Mouse (Mus musculus) midbrain, embryonic 11.5 days (tissue): ENCODE measurements around the gene Lfng. TPM values are rescaled to one million over a fixed set of nuclear protein-coding genes. Genes with fewer than 3 reads are reported as not detected.

Experiments used
- ATAC-seq: fragments of 200-750 bp; cut with Nextera tagmentation; 2 replicates; pipeline ENCODE4 v1.8.0; 2017; ENCODE audit warnings: moderate TSS enrichment, moderate library complexity; ENCODE audit not compliant: low FRiP score
- DNase-seq: peaks from one replicate; pipeline ENCODE4 v3.0.0; 2015; ENCODE audit warnings: low spot score; ENCODE audit errors: missing footprints
- H3K27ac ChIP-seq: fragments of 300-500 bp; sonication (generic); 2 replicates; pipeline ENCODE4 v1.5.1; 2014; ENCODE audit warnings: low read depth, low read length
- H3K27me3 ChIP-seq: fragments of 300-500 bp; sonication (generic); 2 replicates; pipeline ENCODE4 v1.6.1; 2014; ENCODE audit warnings: mild to moderate bottlenecking, low read length, moderate library complexity, mixed read lengths; ENCODE audit not compliant: control insufficient read depth, insufficient read depth
- H3K36me3 ChIP-seq: fragments of 300-500 bp; sonication (generic); 2 replicates; pipeline ENCODE4 v1.6.1; 2014; ENCODE audit warnings: mild to moderate bottlenecking, low read length, moderate library complexity, mixed read lengths; ENCODE audit not compliant: control insufficient read depth, insufficient read depth
- H3K4me1 ChIP-seq: fragments of 300-500 bp; sonication (generic); 2 replicates; pipeline ENCODE4 v1.6.1; 2014; ENCODE audit warnings: low read length; ENCODE audit not compliant: control insufficient read depth, insufficient read depth
- H3K4me2 ChIP-seq: fragments of 300-500 bp; sonication (generic); 2 replicates; pipeline ENCODE4 v1.6.1; 2014; ENCODE audit warnings: mild to moderate bottlenecking, moderate library complexity
- H3K4me3 ChIP-seq: fragments of 300-500 bp; sonication (generic); 2 replicates; pipeline ENCODE4 v1.5.1; 2014; ENCODE audit warnings: low read depth, low read length
- H3K9ac ChIP-seq: fragments of 300-500 bp; sonication (generic); 2 replicates; pipeline ENCODE4 v1.6.1; 2014; ENCODE audit warnings: low read length
- H3K9me3 ChIP-seq: fragments of 300-500 bp; sonication (generic); 2 replicates; pipeline ENCODE4 v1.6.1; 2016; ENCODE audit warnings: low read length; ENCODE audit not compliant: control insufficient read depth
- WGBS: fragments of 180-500 bp; shearing (Covaris S2); extraction: QIAGEN DNeasy Blood & Tissue Kit; methylation state at CpG from one replicate; pipeline ENCODE4 v1.1.7; 2014; 5-methylcytosine and 5-hydroxymethylcytosine counted together
- polyA plus RNA-seq: library from polyadenylated mRNA; unstranded; fragments of >200 nt; fragmentation: Nextera tagmentation; extraction: Ambion mirVana; gene quantifications from 2 replicates; pipeline ENCODE4 v1.2.1, GENCODE M21; 2014

Gene Lfng
- 38.3 and 40.5 TPM in 2 replicates for polyA plus RNA-seq

- peak within 1 kb of the TSS; percentile 75 for H3K4me3 ChIP-seq
- H3K27me3 ChIP-seq: peaks cover 5% of the 10 kb centered on the region; the same call in 1 of the 2 replicates
- peak within 1 kb of the TSS; percentile 98 for H3K27ac ChIP-seq
- WGBS: under 1% methylated on average over 91 of the region's 91 CpGs
- ATAC-seq (peak; percentile 69), DNase-seq (peak; percentile 99)
- no peaks in the 10 kb centered on the region for H3K36me3 ChIP-seq
- peak within 1 kb of the TSS; percentile 94 for H3K9ac ChIP-seq
- no peaks in the 10 kb centered on the region for H3K9me3 ChIP-seq
- peak within 1 kb of the TSS; percentile 47 for H3K4me2 ChIP-seq
- H3K4me1 ChIP-seq: peaks cover 42% of the 10 kb centered on the region
Observed at GRCm38 (mm10) chr5:140607001-140607835, at the start of gene Lfng. Gene Lfng, plus strand, starts transcription at chr5:140607320.

DNA sequence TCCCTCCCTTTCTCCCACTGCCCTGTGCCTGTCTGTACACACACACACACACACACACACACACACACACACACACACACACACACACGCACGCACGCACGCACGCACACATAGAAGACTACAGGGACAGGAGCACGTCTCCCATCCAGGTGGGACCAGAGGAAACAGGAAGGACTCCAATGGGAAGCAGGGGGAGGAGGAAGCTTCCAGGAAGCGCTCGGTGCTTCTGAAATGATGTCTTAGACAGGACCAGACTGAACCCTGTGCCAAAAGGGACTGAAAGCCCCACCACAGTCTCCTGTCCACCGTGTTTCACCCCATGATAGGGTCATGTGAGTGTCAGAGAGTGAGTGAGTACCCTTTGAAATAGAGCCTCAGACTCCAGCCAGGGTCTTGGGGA lies 44.5 kb upstream of the Lfng start:
- Histone ChIP-seq H3K9ac (no peak overlapping the region), H3K9me3 (no peaks in the 10 kb centered on the region), H3K4me3 (no peak overlapping the region), H3K36me3 (no peaks in the 10 kb centered on the region), H3K4me2 (no peak overlapping the region), H3K27ac (no peak overlapping the region), H3K4me1 (peaks cover 18% of the 10 kb centered on the region), H3K27me3 (no peaks in the 10 kb centered on the region)
- DNase-seq: no peak
- 78% methylated on average over 9 of the region's 9 CpGs for WGBS
- no peak for ATAC-seq

DNA sequence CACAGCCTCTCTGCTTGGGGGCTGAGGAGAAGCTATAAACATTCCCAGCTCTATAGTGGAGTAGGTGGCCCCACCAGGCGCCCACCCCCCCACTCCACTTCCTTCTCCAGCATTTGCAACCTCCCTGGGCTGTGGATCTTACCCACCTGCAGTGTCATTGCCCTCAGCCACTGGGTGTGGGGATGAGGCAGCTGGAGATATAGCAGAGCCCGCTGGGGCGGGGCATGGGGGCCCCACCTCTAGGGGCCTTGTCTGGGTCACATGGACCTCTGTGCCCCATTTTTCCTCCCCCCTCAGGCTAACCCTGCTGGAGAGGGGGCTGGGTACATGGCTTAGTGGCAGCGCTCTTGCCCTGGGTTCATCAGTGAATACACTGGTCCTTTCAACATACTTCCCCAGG lies 42.2 kb upstream of the Lfng start, which contains the start of gene Grifin:
Gene Grifin, minus strand, starts transcription at position 176 of the 400 bp plus-strand sequence.
- H3K4me1 ChIP-seq: peaks cover 18% of the 10 kb centered on the region
- no peak within 1 kb of the TSS for H3K4me2 ChIP-seq
- H3K4me3 ChIP-seq: no peak within 1 kb of the TSS
- H3K27me3 ChIP-seq: no peaks in the 10 kb centered on the region
- WGBS: 78% methylated on average over 4 of the region's 4 CpGs
- DNase-seq (no peak), ATAC-seq (peak; percentile 12)
- no peaks in the 10 kb centered on the region for H3K9me3 ChIP-seq
- peak within 1 kb of the TSS; percentile 36; the same call in 1 of the 2 replicates for H3K9ac ChIP-seq
- H3K27ac ChIP-seq: no peak within 1 kb of the TSS; the same call in 1 of the 2 replicates
- no peaks in the 10 kb centered on the region for H3K36me3 ChIP-seq

DNA sequence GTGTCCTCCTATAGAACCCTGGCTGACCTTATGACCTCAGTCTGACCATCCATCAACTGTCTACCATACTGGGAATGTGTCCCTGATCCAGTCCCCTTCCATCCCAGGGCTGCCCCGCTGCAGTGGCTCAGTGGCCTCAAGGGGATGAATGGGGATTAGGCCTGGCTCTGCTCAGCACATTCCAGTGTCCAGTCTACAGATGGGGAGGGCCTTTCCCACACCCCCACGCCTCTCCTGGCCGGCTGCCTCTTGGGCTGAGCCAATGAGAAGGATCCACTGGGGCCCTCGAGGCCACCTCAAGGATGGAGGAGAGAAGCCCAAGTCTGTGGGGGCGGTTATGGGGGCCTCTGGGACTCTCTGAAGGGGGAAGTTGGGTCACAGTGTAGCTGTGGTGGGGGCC lies 41.7 kb upstream of the Lfng start:
- Histone ChIP-seq H3K4me1 (peaks cover 18% of the 10 kb centered on the region), H3K9ac (peak overlapping the region; percentile 36; the same call in 1 of the 2 replicates), H3K4me2 (no peak overlapping the region), H3K27me3 (no peaks in the 10 kb centered on the region), H3K4me3 (no peak overlapping the region), H3K9me3 (no peaks in the 10 kb centered on the region), H3K36me3 (no peaks in the 10 kb centered on the region), H3K27ac (no peak overlapping the region; the same call in 1 of the 2 replicates)
- ATAC-seq (peak; percentile 56), DNase-seq (no peak)
- 16% methylated on average over 5 of the region's 5 CpGs for WGBS

- peak; percentile 26 for ATAC-seq
- peak overlapping the region; percentile 36; the same call in 1 of the 2 replicates for H3K9ac ChIP-seq
- peak; percentile 93 for DNase-seq
- no peak overlapping the region for H3K4me2 ChIP-seq
- H3K4me3 ChIP-seq: no peak overlapping the region
- H3K36me3 ChIP-seq: no peaks in the 10 kb centered on the region
- H3K27me3 ChIP-seq: no peaks in the 10 kb centered on the region
- H3K4me1 ChIP-seq: peaks cover 18% of the 10 kb centered on the region
- H3K27ac ChIP-seq: no peak overlapping the region; the same call in 1 of the 2 replicates
- H3K9me3 ChIP-seq: no peaks in the 10 kb centered on the region
- WGBS: 53% methylated on average over 6 of the region's 6 CpGs
Observed at GRCm38 (mm10) chr5:140565856-140566255, 41.3 kb upstream of the Lfng start.

- H3K27me3 ChIP-seq: no peaks in the 10 kb centered on the region
- ATAC-seq: no peak
- H3K36me3 ChIP-seq: no peaks in the 10 kb centered on the region
- H3K4me3 ChIP-seq: no peak overlapping the region
- H3K4me1 ChIP-seq: peaks cover 18% of the 10 kb centered on the region
- no peak overlapping the region for H3K4me2 ChIP-seq
- no peaks in the 10 kb centered on the region for H3K9me3 ChIP-seq
- H3K9ac ChIP-seq: no peak overlapping the region
- 74% methylated on average over 4 of the region's 4 CpGs for WGBS
- no peak overlapping the region for H3K27ac ChIP-seq
- DNase-seq: no peak
Observed at GRCm38 (mm10) chr5:140566271-140566670, 40.8 kb upstream of the Lfng start.

GRCm38 (mm10) chr5:140567321-140567720 lies 39.8 kb upstream of the Lfng start:
- no peak overlapping the region for H3K4me3 ChIP-seq
- no peak for ATAC-seq
- H3K4me1 ChIP-seq: peaks cover 18% of the 10 kb centered on the region

GRCm38 (mm10) chr5:140567751-140568150 lies 39.4 kb upstream of the Lfng start:
- Histone ChIP-seq H3K9me3 (no peaks in the 10 kb centered on the region), H3K27me3 (no peaks in the 10 kb centered on the region), H3K27ac (no peak overlapping the region), H3K4me2 (no peak overlapping the region), H3K4me1 (peaks cover 18% of the 10 kb centered on the region), H3K4me3 (no peak overlapping the region), H3K9ac (no peak overlapping the region), H3K36me3 (no peaks in the 10 kb centered on the region)
- no peak for ATAC-seq
- no peak for DNase-seq
- WGBS: 89% methylated on average over 5 of the region's 5 CpGs

More at GRCm38 (mm10) chr5:140567321-140567720, 39.8 kb upstream of the Lfng start:
- Histone ChIP-seq H3K9ac (no peak overlapping the region), H3K9me3 (no peaks in the 10 kb centered on the region), H3K4me2 (no peak overlapping the region), H3K27ac (no peak overlapping the region), H3K27me3 (no peaks in the 10 kb centered on the region), H3K36me3 (no peaks in the 10 kb centered on the region)
- WGBS: 60% methylated on average over 11 of the region's 11 CpGs
- DNase-seq: no peak

GRCm38 (mm10) chr5:140568321-140568970 lies 38.7 kb upstream of the Lfng start:
- 60% methylated on average over 10 of the region's 10 CpGs for WGBS
- Histone ChIP-seq H3K9ac (no peak overlapping the region), H3K4me2 (no peak overlapping the region), H3K4me1 (peaks cover 18% of the 10 kb centered on the region), H3K27me3 (no peaks in the 10 kb centered on the region), H3K4me3 (no peak overlapping the region), H3K27ac (no peak overlapping the region; the same call in 1 of the 2 replicates), H3K9me3 (no peaks in the 10 kb centered on the region), H3K36me3 (no peaks in the 10 kb centered on the region)
- ATAC-seq (no peak), DNase-seq (peak; percentile 96)
